Mouse (Mus musculus) natural killer cell, adult 2 months (primary cell): Measurements from ENCODE around the gene Atp1a2.

Experiments
- DNase-seq, 2 experiments: peaks; one replicate each; pipeline ENCODE4 v3.0.0; 2022; ENCODE audit warnings: low spot score in 2 of 2

Gene Atp1a2

GRCm38 (mm10) chr1:172305153-172305552 is 7.3 kb upstream of the Atp1a2 start:
- DNase-seq, result no peak

GRCm38 (mm10) chr1:172304443-172304842 is 6.6 kb upstream of the Atp1a2 start:
- no peak for DNase-seq

- no peak for DNase-seq
Observed at GRCm38 (mm10) chr1:172302851-172303250, 5.0 kb upstream of the Atp1a2 start.

DNA sequence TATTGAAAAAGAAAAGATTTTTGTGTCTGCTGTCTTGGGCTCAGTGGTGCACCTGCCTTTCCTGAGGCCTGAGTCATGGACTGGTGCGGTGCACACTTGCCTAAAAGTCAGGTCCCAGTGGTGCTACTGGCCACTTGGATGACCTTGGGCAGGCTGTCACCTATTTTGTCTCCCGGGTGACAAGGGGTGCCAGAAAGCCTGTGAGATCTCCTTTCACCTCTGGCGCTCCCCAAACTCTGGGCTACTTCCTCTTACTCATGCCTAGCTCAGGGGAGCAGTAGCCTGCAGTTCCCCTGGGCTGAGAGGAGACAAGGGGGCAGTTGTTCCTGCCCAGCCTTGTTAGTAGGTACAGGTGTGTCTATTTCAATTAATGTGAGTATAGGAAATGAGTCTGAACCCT is 4.4 kb upstream of the Atp1a2 start:
- DNase-seq, result no peak

DNA sequence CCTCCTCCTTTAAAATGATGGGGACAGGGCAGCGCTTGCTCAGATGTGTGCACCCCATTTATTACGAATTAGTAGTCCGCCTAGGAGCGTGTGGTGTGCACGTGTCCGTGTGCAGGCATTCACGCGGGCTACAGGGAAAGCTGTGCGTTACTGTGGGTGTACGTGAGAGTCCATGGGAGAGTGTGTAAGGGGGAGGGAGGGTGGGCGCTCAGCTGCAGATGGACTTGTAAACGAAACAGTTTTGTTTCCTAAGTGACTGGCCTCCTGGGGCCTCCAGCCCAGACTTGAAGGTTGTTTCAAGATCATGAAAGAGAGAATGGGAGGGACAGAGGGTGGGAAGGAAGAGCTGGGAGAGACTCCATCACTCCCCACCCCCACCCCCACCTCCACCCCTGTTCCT is 3.3 kb upstream of the Atp1a2 start:
- no peak for DNase-seq

DNA sequence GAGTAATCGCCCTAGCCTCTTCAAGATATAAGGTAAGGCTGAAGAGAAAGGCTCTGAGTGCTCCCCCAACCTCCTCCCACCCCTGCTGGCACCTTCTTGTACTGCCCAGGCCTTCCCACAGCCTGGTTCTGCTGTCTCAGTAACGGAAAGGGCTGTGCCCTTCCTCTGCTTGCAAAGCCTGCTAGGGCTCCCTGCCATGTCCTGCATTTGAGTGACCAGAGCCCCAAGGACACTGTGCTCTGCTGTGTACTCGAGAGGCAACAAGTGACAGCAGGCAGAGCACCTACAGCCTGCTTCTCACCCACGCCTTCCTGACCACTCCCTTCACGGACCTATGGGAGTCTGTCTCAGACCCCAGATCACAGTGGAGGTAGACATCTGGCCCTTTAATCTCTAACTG is 2.4 kb upstream of the Atp1a2 start:
- DNase-seq, result no peak

GRCm38 (mm10) chr1:172299528-172299927 is 1.7 kb upstream of the Atp1a2 start:
- no peak for DNase-seq

DNA sequence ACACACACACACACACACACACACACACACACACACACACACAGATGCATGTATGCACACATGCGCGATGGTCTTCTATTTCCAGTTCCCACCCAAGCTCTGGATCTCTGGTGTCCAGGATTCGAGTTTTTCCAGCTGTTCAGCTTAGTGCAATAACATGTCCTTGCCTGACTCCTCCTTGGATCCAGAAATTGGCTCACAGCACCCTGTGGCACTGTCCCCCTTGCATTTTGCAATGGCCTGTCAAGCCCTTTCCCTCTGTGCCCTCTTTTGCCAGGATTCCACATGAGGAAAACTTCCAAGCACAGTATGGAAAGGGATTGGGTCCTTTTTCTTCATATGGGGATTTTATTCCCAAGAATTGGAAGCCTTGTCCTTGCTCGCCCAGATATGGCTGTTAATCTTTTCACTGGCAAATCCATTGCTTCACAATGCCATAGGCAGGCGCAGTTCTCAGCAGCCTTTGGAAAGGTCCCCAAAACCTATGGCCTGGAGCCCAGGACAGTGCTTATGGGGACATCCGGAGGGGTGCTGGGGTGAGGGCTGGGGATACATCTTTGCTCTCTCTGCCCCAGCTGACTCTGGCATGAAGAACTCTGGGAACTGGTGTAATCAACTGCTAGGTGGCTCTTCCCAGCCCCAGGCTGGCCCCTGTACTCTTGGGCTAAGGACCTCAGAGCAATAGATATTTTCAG is 901 bp downstream of the Atp1a2 start:
- no peak for DNase-seq

DNA sequence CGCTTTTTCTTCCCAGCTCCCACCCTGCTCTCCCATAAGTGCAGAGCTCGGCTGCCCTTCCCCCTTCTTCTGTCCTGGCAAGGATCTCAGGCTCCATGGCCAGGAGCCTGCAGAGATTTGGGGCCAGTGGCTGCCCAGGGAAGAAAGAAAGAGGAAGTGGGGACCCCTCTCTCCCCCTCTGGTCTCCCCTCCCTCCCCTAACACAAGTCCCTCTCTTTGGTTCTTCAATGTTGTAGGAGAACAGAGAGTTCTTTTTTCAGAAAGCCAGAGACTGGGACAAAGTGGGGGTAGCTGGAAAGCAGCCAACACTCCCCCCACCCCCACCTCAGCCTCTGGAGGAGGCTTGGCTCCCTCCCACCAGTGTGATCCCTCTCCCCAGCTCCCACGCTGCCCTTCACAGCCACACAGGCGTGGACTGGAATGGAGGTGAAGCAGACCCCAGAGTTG is 2.1 kb downstream of the Atp1a2 start:
- DNase-seq, result no peak

GRCm38 (mm10) chr1:172293449-172293848 is 4.4 kb downstream of the Atp1a2 start:
- DNase-seq, result no peak

- DNase-seq, result no peak
Observed at GRCm38 (mm10) chr1:172292880-172293279, 5.0 kb downstream of the Atp1a2 start.

DNA sequence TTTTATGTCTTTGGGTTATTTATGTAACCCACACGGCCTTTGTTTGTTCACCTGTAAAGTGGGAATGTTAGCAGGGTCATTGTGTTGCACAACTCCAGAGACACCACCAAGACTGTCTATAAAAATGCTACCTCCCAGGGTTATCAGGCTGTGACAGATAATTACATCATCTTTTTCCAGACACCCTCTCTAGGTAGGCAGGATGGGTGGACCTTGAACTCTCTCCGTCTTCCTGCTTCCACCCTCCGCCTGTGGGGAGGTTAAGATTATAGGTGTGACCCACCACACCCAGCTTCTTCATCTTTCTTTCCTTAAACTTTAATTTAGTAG is 8.3 kb downstream of the Atp1a2 start:
- DNase-seq, result no peak

- no peak for DNase-seq
Observed at GRCm38 (mm10) chr1:172288900-172289616, 8.8 kb downstream of the Atp1a2 start.

- no peak for DNase-seq
Observed at GRCm38 (mm10) chr1:172286740-172287139, 11.1 kb downstream of the Atp1a2 start.

- DNase-seq, result no peak
Observed at GRCm38 (mm10) chr1:172284221-172284620, 13.6 kb downstream of the Atp1a2 start.

GRCm38 (mm10) chr1:172283073-172283472 is 14.8 kb downstream of the Atp1a2 start:
- no peak for DNase-seq

DNA sequence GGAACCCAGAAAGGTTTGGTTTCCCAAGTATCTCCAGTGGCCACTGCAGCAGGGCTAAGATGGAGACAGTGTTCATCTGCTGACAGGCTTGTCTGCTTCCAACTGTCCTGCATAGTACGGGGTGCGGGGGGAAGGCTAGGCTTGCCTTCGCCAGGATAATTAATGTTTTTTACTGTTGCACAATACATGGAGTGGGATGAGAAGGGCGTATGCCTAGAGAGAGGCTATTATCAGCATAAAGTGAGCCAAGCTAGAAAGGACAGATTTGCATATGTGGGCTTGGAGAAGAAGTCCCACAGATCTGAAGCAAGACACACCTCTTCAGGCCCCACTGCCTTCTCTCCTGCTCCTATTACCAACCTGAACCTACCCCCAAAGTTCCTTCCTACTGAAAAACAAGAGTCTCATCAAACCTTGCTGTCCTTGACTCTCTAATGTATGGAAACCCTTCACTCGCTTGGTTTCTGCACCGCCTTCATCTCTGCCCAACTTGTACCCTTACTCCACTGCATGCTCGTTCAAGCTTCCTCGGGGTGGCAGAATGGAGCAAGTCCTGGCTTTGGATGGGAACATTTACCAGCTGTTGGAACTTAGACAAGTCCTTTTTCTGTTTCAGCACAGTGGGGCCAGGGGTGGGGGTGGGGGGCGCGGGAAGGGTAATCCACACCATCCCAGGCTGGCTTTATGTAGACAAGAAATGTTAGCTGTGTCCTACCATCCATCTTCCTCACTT is 16.2 kb downstream of the Atp1a2 start:
- DNase-seq, result no peak

- DNase-seq, result no peak
Observed at GRCm38 (mm10) chr1:172279768-172280509, 17.9 kb downstream of the Atp1a2 start.

DNA sequence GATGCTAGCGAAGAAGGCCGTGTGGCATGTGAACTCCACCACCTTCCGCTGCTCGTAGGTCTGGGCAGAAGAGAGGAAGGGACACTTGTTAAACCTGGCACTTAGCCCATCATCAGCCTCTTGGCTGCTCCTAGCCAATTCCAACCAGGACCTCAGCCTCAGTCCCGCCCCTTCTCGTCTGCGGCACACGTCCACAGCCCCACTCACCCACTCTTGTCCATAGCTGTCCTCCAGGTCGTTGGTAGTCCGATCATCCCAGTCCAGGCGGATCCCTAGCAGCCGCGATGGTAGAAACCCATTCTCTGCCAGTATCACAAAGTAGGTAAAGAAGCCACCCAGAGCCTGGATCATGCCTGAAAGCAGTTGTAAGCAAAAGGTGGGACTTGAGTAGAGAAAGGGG is 19.5 kb downstream of the Atp1a2 start:
- no peak for DNase-seq

DNA sequence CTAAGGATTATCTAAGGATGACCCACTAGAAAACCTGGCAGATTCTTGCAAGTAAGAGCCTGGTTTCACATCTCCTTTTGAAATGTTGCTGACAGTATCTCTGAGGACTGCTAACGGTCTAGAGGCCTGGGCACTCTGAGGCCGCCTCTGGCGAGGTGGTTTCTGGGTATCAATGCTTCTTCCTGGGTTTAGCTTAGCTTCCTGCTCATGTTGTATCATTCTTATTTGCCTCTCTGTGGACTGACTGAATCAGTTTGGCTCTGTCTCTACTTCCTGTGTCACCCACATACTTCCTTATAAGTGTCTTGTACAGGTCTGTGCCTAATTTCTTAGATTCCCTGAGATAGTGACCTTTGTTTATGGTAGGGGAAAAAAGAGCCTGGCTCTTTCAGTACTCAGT is 20.7 kb downstream of the Atp1a2 start:
- DNase-seq, result peak; percentile 72 to 76

- DNase-seq, result no peak
Observed at GRCm38 (mm10) chr1:172274547-172274946, 23.3 kb downstream of the Atp1a2 start.

DNA sequence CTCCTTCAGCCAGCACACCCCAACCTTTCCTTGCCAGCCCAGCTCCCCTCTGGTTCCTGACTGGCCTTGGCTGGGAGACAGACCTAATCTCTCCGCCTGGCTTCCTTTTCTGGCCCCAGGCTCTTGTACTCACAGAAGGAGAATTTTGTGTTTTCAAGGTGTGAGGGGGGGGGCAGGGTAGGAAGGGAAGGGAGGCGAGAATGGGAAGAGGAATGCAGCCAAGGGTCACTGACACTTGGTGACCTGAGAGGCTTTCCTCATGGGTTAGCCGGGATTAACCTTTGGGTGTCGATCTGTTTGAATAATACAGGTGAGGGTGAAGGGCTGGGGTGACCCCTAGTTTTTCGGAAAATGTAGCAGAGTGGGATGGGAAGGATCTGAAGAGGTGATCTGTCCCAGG is 23.7 kb downstream of the Atp1a2 start:
- DNase-seq, result no peak
